Mouse (Mus musculus): ENCODE measurements at regions not wholly inside any gene's neighbourhood (a gene's known extent, or its start where the extent isn't known, plus 50 kb on each side); places are given as distances from the start of the nearest gene placed in this dataset.

- TF ChIP-seq ELF1 (IDR thresholded peaks at IDR 0.05; ENCODE audit: low read depth, low read length) (no peak), BHLHE40 (IDR thresholded peaks at IDR 0.05; ENCODE audit: borderline replicate concordance, low read depth, low read length) (no peak), ZMIZ1 (IDR thresholded peaks at IDR 0.05; ENCODE audit: low read depth, low read length) (no peak), MXI1 (IDR thresholded peaks at IDR 0.05; ENCODE audit: low read depth, low read length) (no peak), CTCF (IDR thresholded peaks at IDR 0.05 in 2 of 3, conservative IDR thresholded peaks at IDR 0.05 in 1 of 3; ENCODE audit: control insufficient read depth in 1 of 3, insufficient read depth in 1 of 3, low read depth in 2 of 3, low read length in 3 of 3, poor library complexity in 1 of 3, severe bottlenecking in 1 of 3) (no peak), POLR2A (IDR thresholded peaks at IDR 0.05; ENCODE audit: control insufficient read depth in 1 of 2, insufficient read depth in 1 of 2, low read depth in 1 of 2, low read length in 2 of 2, poor library complexity in 1 of 2) (no peak), SMC3 (IDR thresholded peaks at IDR 0.05; ENCODE audit: low read depth, low read length) (no peak), GABPA (IDR thresholded peaks at IDR 0.05; ENCODE audit: low read depth, low read length) (no peak), GATA1 (IDR thresholded peaks at IDR 0.05; ENCODE audit: low read depth, low read length) (no peak), ZNF384 (IDR thresholded peaks at IDR 0.05; ENCODE audit: low read depth, low read length) (no peak), HCFC1 (IDR thresholded peaks at IDR 0.05; ENCODE audit: low read depth, low read length) (no peak)
These were observed 726.3 kb downstream of the Tmem132b start for GRCm38 (mm10) chr5:126257860-126258259.
